Mouse (Mus musculus): ENCODE data around the gene Abcc2. TPM values are rescaled to one million over a fixed set of nuclear protein-coding genes. Genes with fewer than 3 reads are reported as not detected.

Abcc2 gene
- polyA plus RNA-seq, 1 experiment from 2014 or later: not detected

DNA sequence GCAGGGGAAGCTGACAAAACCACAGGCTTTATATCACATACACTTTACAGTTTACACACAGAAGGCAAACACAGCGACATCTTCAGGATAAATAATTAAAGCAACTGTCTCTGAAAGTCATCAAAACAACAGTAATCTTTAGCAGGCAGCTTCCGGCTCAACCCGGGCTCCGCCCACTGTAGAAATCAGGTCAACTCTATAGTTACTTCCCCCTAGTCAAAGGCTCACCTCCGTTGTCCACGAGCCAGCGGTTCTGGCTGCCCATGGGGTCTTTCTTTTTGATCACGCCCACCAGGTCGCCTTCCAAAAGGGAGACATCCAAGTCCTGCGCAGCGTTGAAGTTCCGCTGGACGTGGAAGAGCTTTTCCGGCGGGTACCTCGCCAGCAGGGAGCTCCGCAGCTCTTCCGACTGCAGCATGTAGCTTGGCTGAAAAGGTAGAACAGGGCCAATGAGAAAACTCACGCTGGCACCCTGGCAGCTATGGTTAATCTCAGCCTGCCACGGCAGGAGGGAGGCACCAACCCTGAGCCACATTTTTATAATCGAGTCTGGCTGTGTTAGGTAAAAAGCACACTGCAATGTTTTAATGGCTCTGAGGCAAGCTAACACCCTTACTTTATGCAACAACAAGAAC is 70.1 kb downstream of the Abcc2 start:
- DNase-seq (no peak), ATAC-seq (ENCODE audit: low FRiP score, low TSS enrichment) (no peak)
- H3K4me3 ChIP-seq (replicated peaks; ENCODE audit: low read depth, low read length): no peak overlapping the region
- H3K27me3 ChIP-seq (ENCODE audit: control insufficient read depth, insufficient read depth, low read length): no peaks in the 10 kb centered on the region
- H3K9me3 ChIP-seq (ENCODE audit: control insufficient read depth, low read length): no peaks in the 10 kb centered on the region
- H3K4me2 ChIP-seq (ENCODE audit: low read length): no peak overlapping the region
- peaks cover 82% of the 10 kb centered on the region for H3K36me3 ChIP-seq (ENCODE audit: control insufficient read depth, insufficient read depth, low read length)
- no peaks in the 10 kb centered on the region for H3K4me1 ChIP-seq (ENCODE audit: control insufficient read depth, insufficient read depth, low read length)
- H3K27ac ChIP-seq (replicated peaks; ENCODE audit: low read depth, low read length): no peak overlapping the region
- no peak overlapping the region for H3K9ac ChIP-seq (replicated peaks; ENCODE audit: low read length)
- 87% methylated on average over 21 of the region's 21 CpGs for WGBS

GRCm38 (mm10) chr19:43852837-43853545 is 71.0 kb downstream of the Abcc2 start:
- Histone ChIP-seq H3K27ac (replicated peaks; ENCODE audit: low read depth, low read length) (no peak overlapping the region), H3K36me3 (ENCODE audit: control insufficient read depth, insufficient read depth, low read length) (peaks cover 74% of the 10 kb centered on the region), H3K4me1 (ENCODE audit: control insufficient read depth, insufficient read depth, low read length) (no peaks in the 10 kb centered on the region), H3K9me3 (ENCODE audit: control insufficient read depth, low read length) (no peaks in the 10 kb centered on the region), H3K27me3 (ENCODE audit: control insufficient read depth, insufficient read depth, low read length) (no peaks in the 10 kb centered on the region), H3K4me2 (ENCODE audit: low read length) (no peak overlapping the region), H3K9ac (replicated peaks; ENCODE audit: low read length) (no peak overlapping the region), H3K4me3 (replicated peaks; ENCODE audit: low read depth, low read length) (no peak overlapping the region)
- no peak for DNase-seq
- no peak for ATAC-seq (ENCODE audit: low FRiP score, low TSS enrichment)
- 82% methylated on average over 7 of the region's 7 CpGs for WGBS

- Histone ChIP-seq H3K27ac (replicated peaks; ENCODE audit: low read depth, low read length) (no peak overlapping the region), H3K4me3 (replicated peaks; ENCODE audit: low read depth, low read length) (no peak overlapping the region), H3K9me3 (ENCODE audit: control insufficient read depth, low read length) (no peaks in the 10 kb centered on the region), H3K4me2 (ENCODE audit: low read length) (no peak overlapping the region), H3K9ac (replicated peaks; ENCODE audit: low read length) (no peak overlapping the region), H3K36me3 (ENCODE audit: control insufficient read depth, insufficient read depth, low read length) (peaks cover 50% of the 10 kb centered on the region), H3K4me1 (ENCODE audit: control insufficient read depth, insufficient read depth, low read length) (no peaks in the 10 kb centered on the region), H3K27me3 (ENCODE audit: control insufficient read depth, insufficient read depth, low read length) (no peaks in the 10 kb centered on the region)
- WGBS: 84% methylated on average over 6 of the region's 6 CpGs
- no peak for ATAC-seq (ENCODE audit: low FRiP score, low TSS enrichment)
- no peak for DNase-seq
These were observed 75.4 kb downstream of the Abcc2 start for GRCm38 (mm10) chr19:43857347-43857746.

DNA sequence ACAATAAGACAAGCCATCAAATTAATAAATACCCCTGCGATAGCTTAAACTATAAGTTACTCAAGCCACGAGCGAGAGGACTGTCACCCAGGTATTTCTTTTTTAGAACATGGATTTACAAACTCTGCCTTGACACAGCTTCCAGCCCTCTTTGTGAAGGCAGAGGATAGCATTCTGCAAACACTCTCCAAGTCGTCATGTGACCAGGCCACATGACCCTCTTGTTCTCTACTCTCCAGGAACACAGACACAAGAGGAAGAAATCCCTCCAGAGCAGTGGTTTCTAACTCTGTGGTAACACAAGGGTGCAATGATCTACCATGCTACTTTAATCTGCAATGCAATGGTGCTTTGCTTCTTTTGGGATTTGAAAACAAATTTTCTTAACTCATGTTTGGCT is 88.4 kb downstream of the Abcc2 start:
- no peak overlapping the region for H3K4me2 ChIP-seq (ENCODE audit: low read length)
- H3K27me3 ChIP-seq (ENCODE audit: control insufficient read depth, insufficient read depth, low read length): no peaks in the 10 kb centered on the region
- H3K9me3 ChIP-seq (ENCODE audit: control insufficient read depth, low read length): no peaks in the 10 kb centered on the region
- H3K27ac ChIP-seq (replicated peaks; ENCODE audit: low read depth, low read length): no peak overlapping the region
- peaks cover 68% of the 10 kb centered on the region for H3K36me3 ChIP-seq (ENCODE audit: control insufficient read depth, insufficient read depth, low read length)
- no peak overlapping the region for H3K9ac ChIP-seq (replicated peaks; ENCODE audit: low read length)
- H3K4me1 ChIP-seq (ENCODE audit: control insufficient read depth, insufficient read depth, low read length): no peaks in the 10 kb centered on the region
- no peak for ATAC-seq (ENCODE audit: low FRiP score, low TSS enrichment)
- H3K4me3 ChIP-seq (replicated peaks; ENCODE audit: low read depth, low read length): no peak overlapping the region
- DNase-seq: no peak
- WGBS: 91% methylated on average over 4 of the region's 4 CpGs

- ATAC-seq (ENCODE audit: low FRiP score, low TSS enrichment) (no peak), DNase-seq (no peak)
- peaks cover 33% of the 10 kb centered on the region for H3K36me3 ChIP-seq (ENCODE audit: control insufficient read depth, insufficient read depth, low read length)
- no peak overlapping the region for H3K4me3 ChIP-seq (replicated peaks; ENCODE audit: low read depth, low read length)
- 94% methylated on average over 11 of the region's 11 CpGs for WGBS
- no peak overlapping the region for H3K27ac ChIP-seq (replicated peaks; ENCODE audit: low read depth, low read length)
- no peak overlapping the region for H3K4me2 ChIP-seq (ENCODE audit: low read length)
- no peak overlapping the region for H3K9ac ChIP-seq (replicated peaks; ENCODE audit: low read length)
- peaks cover 26% of the 10 kb centered on the region; the same call in 1 of the 2 replicates for H3K4me1 ChIP-seq (ENCODE audit: control insufficient read depth, insufficient read depth, low read length)
- H3K27me3 ChIP-seq (ENCODE audit: control insufficient read depth, insufficient read depth, low read length): no peaks in the 10 kb centered on the region
- no peaks in the 10 kb centered on the region for H3K9me3 ChIP-seq (ENCODE audit: control insufficient read depth, low read length)
These were observed 92.4 kb downstream of the Abcc2 start for GRCm38 (mm10) chr19:43874351-43874750.

GRCm38 (mm10) chr19:43875996-43876395 is 94.0 kb downstream of the Abcc2 start:
- Histone ChIP-seq H3K4me3 (replicated peaks; ENCODE audit: low read depth, low read length) (no peak overlapping the region), H3K27ac (replicated peaks; ENCODE audit: low read depth, low read length) (no peak overlapping the region), H3K4me1 (ENCODE audit: control insufficient read depth, insufficient read depth, low read length) (peaks cover 30% of the 10 kb centered on the region; the same call in 1 of the 2 replicates), H3K4me2 (ENCODE audit: low read length) (no peak overlapping the region), H3K27me3 (ENCODE audit: control insufficient read depth, insufficient read depth, low read length) (no peaks in the 10 kb centered on the region), H3K9me3 (ENCODE audit: control insufficient read depth, low read length) (no peaks in the 10 kb centered on the region), H3K36me3 (ENCODE audit: control insufficient read depth, insufficient read depth, low read length) (peaks cover 18% of the 10 kb centered on the region), H3K9ac (replicated peaks; ENCODE audit: low read length) (no peak overlapping the region)
- DNase-seq: peak; percentile 68
- 13% methylated on average over 2 of the region's 2 CpGs for WGBS
- ATAC-seq (ENCODE audit: low FRiP score, low TSS enrichment): no peak

DNA sequence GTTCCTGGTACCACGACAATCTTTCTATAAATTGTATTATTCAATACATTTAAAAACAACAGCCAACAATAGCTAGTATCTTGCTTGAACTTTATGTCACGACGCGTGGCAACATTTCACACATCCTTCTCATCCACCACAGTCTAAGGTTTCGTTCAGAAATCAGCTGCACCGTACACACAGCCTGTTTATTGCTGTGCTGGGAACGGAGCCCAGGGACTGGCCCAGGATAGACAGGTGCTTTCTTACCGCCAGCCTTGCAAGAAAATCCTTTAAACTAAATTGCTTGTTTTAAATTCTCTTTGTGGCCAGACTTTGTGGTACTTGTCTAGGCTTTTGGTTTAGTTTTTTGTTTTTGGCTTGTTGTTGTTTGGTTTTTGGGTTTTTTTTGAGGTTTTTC is 95.4 kb downstream of the Abcc2 start:
- H3K4me3 ChIP-seq (replicated peaks; ENCODE audit: low read depth, low read length): no peak overlapping the region
- no peak overlapping the region for H3K9ac ChIP-seq (replicated peaks; ENCODE audit: low read length)
- H3K9me3 ChIP-seq (ENCODE audit: control insufficient read depth, low read length): no peaks in the 10 kb centered on the region
- DNase-seq: no peak
- no peak for ATAC-seq (ENCODE audit: low FRiP score, low TSS enrichment)
- no peak overlapping the region for H3K27ac ChIP-seq (replicated peaks; ENCODE audit: low read depth, low read length)
- H3K4me2 ChIP-seq (ENCODE audit: low read length): no peak overlapping the region; the same call in 1 of the 2 replicates
- peaks cover 30% of the 10 kb centered on the region; the same call in 1 of the 2 replicates for H3K4me1 ChIP-seq (ENCODE audit: control insufficient read depth, insufficient read depth, low read length)
- H3K27me3 ChIP-seq (ENCODE audit: control insufficient read depth, insufficient read depth, low read length): no peaks in the 10 kb centered on the region
- peaks cover 9% of the 10 kb centered on the region for H3K36me3 ChIP-seq (ENCODE audit: control insufficient read depth, insufficient read depth, low read length)
- WGBS: 85% methylated on average over 8 of the region's 8 CpGs

DNA sequence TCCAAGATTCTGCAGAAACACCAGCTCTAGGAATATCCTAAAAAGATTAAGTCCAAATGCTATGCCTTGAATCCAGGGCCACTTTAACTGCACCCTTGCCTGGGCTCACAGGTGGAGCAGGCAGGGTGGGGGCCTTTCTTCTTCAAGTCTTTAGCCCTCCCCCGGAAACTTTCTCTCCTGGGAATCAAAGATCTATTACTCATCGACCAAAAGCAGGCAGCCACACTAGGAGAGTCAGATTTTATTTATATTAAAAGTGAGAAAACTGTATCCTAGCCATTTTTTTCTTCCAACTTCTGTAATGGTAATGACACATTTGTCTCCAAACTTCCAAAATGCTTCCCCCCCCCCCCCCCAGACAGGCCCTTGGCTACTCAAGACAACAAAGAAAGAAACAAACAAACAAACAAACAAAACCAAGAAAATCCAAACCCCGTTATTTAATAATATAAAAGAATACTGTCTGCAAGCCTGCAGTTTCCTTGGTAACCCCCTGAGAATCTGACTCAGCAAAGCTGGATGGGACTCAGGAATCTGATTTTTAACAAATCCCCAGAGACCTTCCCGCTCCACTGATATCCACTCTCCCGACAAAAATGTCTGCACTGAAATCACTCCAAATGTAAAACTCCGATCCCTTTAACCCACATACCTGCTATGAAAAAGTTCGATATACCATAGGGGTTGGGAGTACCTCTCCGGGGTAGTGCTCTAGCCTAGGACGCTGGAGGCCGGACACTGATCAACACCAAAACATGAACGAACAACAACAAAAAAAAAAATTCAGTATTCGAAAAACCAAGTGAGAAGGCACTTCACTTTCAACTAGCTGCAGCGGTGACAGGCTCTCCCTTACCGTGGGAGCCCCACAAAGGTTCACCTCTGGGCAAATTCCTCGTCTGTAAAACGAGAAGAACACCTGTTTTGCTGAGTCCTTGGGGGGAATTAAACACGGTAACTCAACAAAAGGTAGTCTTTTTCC is 96.4 kb downstream of the Abcc2 start:
- Histone ChIP-seq H3K4me3 (replicated peaks; ENCODE audit: low read depth, low read length) (peak overlapping the region; percentile 61), H3K27ac (replicated peaks; ENCODE audit: low read depth, low read length) (peak overlapping the region; percentile 85), H3K9me3 (ENCODE audit: control insufficient read depth, low read length) (no peaks in the 10 kb centered on the region), H3K4me2 (ENCODE audit: low read length) (peak overlapping the region; percentile 77), H3K36me3 (ENCODE audit: control insufficient read depth, insufficient read depth, low read length) (peaks cover 4% of the 10 kb centered on the region; the same call in 1 of the 2 replicates), H3K9ac (replicated peaks; ENCODE audit: low read length) (peak overlapping the region; percentile 61), H3K4me1 (ENCODE audit: control insufficient read depth, insufficient read depth, low read length) (peaks cover 34% of the 10 kb centered on the region; the same call in 1 of the 2 replicates), H3K27me3 (ENCODE audit: control insufficient read depth, insufficient read depth, low read length) (no peaks in the 10 kb centered on the region)
- DNase-seq (peak; percentile 76), ATAC-seq (ENCODE audit: low FRiP score, low TSS enrichment) (no peak)
- 3% methylated on average over 17 of the region's 17 CpGs for WGBS
